Mouse (Mus musculus) spleen, adult 2 months (tissue): Measurements from ENCODE around the gene Fndc3b.

Experiments
- CTCF ChIP-seq: fragments of 200-500 bp; IDR thresholded peaks from 2 replicates; pipeline ENCODE4 v1.5.1; 2011; ENCODE audit warnings: mild to moderate bottlenecking, inconsistent platforms; ENCODE audit not compliant: insufficient read depth, insufficient read length, insufficient replicate concordance; ENCODE audit errors: extremely low read depth
- POLR2A ChIP-seq: fragments of 200-500 bp; IDR thresholded peaks from 2 replicates; pipeline ENCODE4 v1.6.1; 2011; ENCODE audit warnings: low read depth, low read length, inconsistent platforms

DNA sequence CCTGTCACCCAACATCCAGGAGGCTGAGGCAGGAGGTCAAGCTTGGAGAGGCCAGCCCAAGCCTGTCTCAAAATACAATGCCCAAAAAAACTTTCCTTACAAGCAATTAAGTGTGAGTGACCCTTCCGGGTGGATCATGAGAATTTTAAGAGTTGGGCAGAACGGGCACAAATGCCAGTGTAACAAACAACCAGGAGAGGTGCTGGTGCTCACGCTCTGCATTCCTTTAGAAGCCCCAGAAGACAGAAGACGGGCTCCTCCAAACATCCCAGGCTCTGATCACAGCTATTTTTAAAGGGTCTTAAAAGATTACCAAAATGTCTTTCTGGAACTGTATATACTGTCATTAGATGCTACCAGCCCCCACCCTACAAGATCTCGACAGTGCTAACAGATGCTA, 2.5 kb downstream of the Fndc3b start:
- TF ChIP-seq CTCF (no peak), POLR2A (no peak)
